Mouse (Mus musculus) monocyte, adult 2 months (primary cell): ENCODE results near the gene Gm13119.
"Not testable (repeated sequence)": the region's sequence is repeated elsewhere in the genome, so short reads cannot be mapped to it uniquely, and the experiment has no call there.

ENCODE experiments used
- DNase-seq, 2 experiments: peaks; one replicate each; pipeline ENCODE4 v3.0.0; 2022; ENCODE audit warnings: low spot score in 2 of 2, low read depth in 1 of 2

Gene Gm13119

GRCm38 (mm10) chr4:144357642-144358041 is at the start of gene Gm13119:
Gene Gm13119 (plus strand): TSS chr4:144357942.
- not testable (repeated sequence) for DNase-seq

GRCm38 (mm10) chr4:144312666-144313460 is 44.9 kb upstream of the Gm13119 start:
- not testable (repeated sequence) for DNase-seq

GRCm38 (mm10) chr4:144329949-144330348 is 27.8 kb upstream of the Gm13119 start, which contains the start of gene Gm13128:
Gene Gm13128 (plus strand): TSS chr4:144330249.
- not testable (repeated sequence) for DNase-seq

GRCm38 (mm10) chr4:144335856-144336255 is 21.9 kb upstream of the Gm13119 start:
- not testable (repeated sequence) for DNase-seq

- DNase-seq = no peak
These were observed 20.2 kb downstream of the Gm13119 start, which contains the start of gene Pramef20 for GRCm38 (mm10) chr4:144377911-144378310. Gene Pramef20 (minus strand): TSS chr4:144377933.

GRCm38 (mm10) chr4:144396316-144396715 is 38.6 kb downstream of the Gm13119 start:
- DNase-seq = no peak

- no peak for DNase-seq
These were observed 45.0 kb downstream of the Gm13119 start for GRCm38 (mm10) chr4:144402712-144403111.

GRCm38 (mm10) chr4:144404456-144405086 is 46.8 kb downstream of the Gm13119 start:
- no peak for DNase-seq

GRCm38 (mm10) chr4:144406261-144406660 is 48.5 kb downstream of the Gm13119 start:
- DNase-seq = no peak

- DNase-seq = no peak
These were observed 50.5 kb downstream of the Gm13119 start, which contains the start of gene Pramef12 for GRCm38 (mm10) chr4:144408290-144408689. Gene Pramef12 (minus strand): TSS chr4:144408464.
